Mouse (Mus musculus): ENCODE measurements at regions not wholly inside any gene's neighbourhood (a gene's known extent, or its start where the extent isn't known, plus 50 kb on each side); places are given as distances from the start of the nearest gene placed in this dataset.

- TF ChIP-seq CTCF (IDR thresholded peaks at IDR 0.05; ENCODE audit: insufficient read depth, low read length), result no peak
- TF ChIP-seq POLR2A (IDR thresholded peaks at IDR 0.05; ENCODE audit: borderline replicate concordance, extremely low read depth, low read depth, low read length), result no peak
Observed at GRCm38 (mm10) chr5:126755107-126755506, 486.5 kb upstream of the Tmem132c start.
